Mouse (Mus musculus): ENCODE measurements at regions not wholly inside any gene's neighbourhood (a gene's known extent, or its start where the extent isn't known, plus 50 kb on each side); places are given as distances from the start of the nearest gene placed in this dataset.

GRCm38 (mm10) chr9:52965631-52966030, 282.2 kb downstream of the Ddx10 start:
- no peak overlapping the region for H3K4me3 ChIP-seq (ENCODE audit: control insufficient read depth in 1 of 2, insufficient read depth in 1 of 2, low read depth in 1 of 2, low read length in 2 of 2)
- H3K9me3 ChIP-seq (ENCODE audit: control insufficient read depth, low read length): no peaks in the 10 kb centered on the region
- H3K4me1 ChIP-seq (ENCODE audit: control insufficient read depth in 2 of 2, insufficient read depth in 2 of 2, low read length in 2 of 2): peaks cover 0 to 5% of the 10 kb centered on the region in 2 experiments; a peak in 3 of 4 replicates
- H3K27ac ChIP-seq (replicated peaks in 1 of 2; ENCODE audit: control insufficient read depth in 1 of 2, insufficient read depth in 1 of 2, low read depth in 2 of 2, low read length in 2 of 2): peak overlapping the region in 1 of 2 experiments; percentile 33; a peak in 1 of 4 replicates
- no peak overlapping the region for H3K4me2 ChIP-seq (ENCODE audit: low read length)
- WGBS: 64% methylated on average over 4 of the region's 4 CpGs
- H3K9ac ChIP-seq (ENCODE audit: low read length): no peak overlapping the region
- no peaks in the 10 kb centered on the region for H3K36me3 ChIP-seq (ENCODE audit: control insufficient read depth, insufficient read depth, low read length)
- no peaks in the 10 kb centered on the region for H3K27me3 ChIP-seq (ENCODE audit: control insufficient read depth, insufficient read depth, low read length)
- no peak for ATAC-seq (ENCODE audit: insufficient number of reproducible peaks, insufficient read depth, low FRiP score, low read depth)

DNA sequence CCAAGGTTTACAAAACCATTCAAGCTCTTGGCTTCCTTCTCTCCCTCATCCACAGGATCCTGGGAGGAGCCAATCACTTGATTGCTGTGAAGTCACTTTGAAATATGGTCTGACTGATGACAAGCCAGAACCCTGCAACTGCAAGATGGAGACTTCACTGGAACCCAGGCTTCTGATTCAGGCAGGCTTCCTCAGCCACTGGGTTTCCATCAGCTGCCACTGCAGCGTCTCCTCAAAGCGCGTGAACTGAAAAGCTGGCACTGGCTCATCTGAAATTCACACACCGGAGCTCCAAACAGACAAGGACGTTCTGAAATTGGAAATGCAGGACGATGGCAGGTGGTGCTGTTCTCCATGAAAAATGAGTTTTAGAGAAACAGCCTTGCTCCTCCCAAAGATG, 280.1 kb upstream of the AI593442 start:
- Histone ChIP-seq H3K4me1 (ENCODE audit: control insufficient read depth in 2 of 2, insufficient read depth in 2 of 2, low read length in 2 of 2) (no peaks in the 10 kb centered on the region), H3K27ac (replicated peaks in 1 of 2; ENCODE audit: control insufficient read depth in 1 of 2, insufficient read depth in 1 of 2, low read depth in 2 of 2, low read length in 2 of 2) (no peak overlapping the region), H3K4me2 (ENCODE audit: low read length) (no peak overlapping the region), H3K9ac (ENCODE audit: low read length) (no peak overlapping the region), H3K4me3 (ENCODE audit: control insufficient read depth in 1 of 2, insufficient read depth in 1 of 2, low read depth in 1 of 2, low read length in 2 of 2) (no peak overlapping the region), H3K36me3 (ENCODE audit: control insufficient read depth, insufficient read depth, low read length) (no peaks in the 10 kb centered on the region), H3K27me3 (ENCODE audit: control insufficient read depth, insufficient read depth, low read length) (no peaks in the 10 kb centered on the region), H3K9me3 (ENCODE audit: control insufficient read depth, low read length) (no peaks in the 10 kb centered on the region)
- WGBS: 77% methylated on average over 6 of the region's 6 CpGs
- ATAC-seq (ENCODE audit: insufficient number of reproducible peaks, insufficient read depth, low FRiP score, low read depth): no peak

DNA sequence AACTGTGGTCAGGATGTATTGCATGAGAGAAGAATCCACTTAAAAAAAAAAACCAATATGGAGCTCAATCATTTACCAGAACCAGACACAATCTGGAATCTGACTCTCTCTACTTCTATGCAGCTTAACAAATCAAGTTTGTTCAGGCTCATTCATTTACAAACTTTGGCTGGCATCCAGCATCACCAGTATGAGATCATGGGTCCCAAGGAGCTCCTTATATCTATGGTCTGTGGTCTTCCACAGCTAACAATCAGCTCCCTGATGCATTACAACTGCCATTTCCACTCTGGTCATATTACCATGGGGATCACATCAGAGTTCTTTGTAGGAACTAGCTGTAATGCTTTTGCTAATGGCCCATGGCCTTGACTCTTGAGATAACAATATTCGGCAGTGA, 277.7 kb upstream of the AI593442 start:
- Histone ChIP-seq H3K9ac (ENCODE audit: low read length) (no peak overlapping the region), H3K9me3 (ENCODE audit: control insufficient read depth, low read length) (no peaks in the 10 kb centered on the region), H3K4me1 (ENCODE audit: control insufficient read depth in 2 of 2, insufficient read depth in 2 of 2, low read length in 2 of 2) (no peaks in the 10 kb centered on the region), H3K27ac (replicated peaks in 1 of 2; ENCODE audit: control insufficient read depth in 1 of 2, insufficient read depth in 1 of 2, low read depth in 2 of 2, low read length in 2 of 2) (no peak overlapping the region), H3K4me2 (ENCODE audit: low read length) (no peak overlapping the region), H3K4me3 (ENCODE audit: control insufficient read depth in 1 of 2, insufficient read depth in 1 of 2, low read depth in 1 of 2, low read length in 2 of 2) (no peak overlapping the region), H3K36me3 (ENCODE audit: control insufficient read depth, insufficient read depth, low read length) (no peaks in the 10 kb centered on the region), H3K27me3 (ENCODE audit: control insufficient read depth, insufficient read depth, low read length) (no peaks in the 10 kb centered on the region)
- no peak for ATAC-seq (ENCODE audit: insufficient number of reproducible peaks, insufficient read depth, low FRiP score, low read depth)
- 27% methylated on average over 1 of the region's 1 CpGs for WGBS

DNA sequence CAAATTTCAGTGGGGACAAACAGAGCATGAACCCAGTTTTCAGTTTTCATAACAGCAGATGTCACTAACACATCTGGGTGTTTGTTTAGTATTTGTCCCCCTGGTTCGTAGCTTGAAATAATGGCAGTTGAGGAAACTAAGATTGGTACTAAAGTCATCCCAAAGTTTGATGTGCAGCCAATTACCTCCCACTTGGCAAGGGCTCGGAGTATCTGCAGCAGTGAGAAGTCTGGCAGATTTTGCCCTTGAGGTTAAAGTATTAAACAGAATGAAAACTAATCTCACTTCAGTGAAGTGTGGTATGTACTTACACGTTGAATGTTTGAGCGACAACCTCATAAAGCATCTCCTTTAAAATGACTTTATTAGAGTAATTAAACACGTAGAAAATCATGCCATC, 264.5 kb upstream of the AI593442 start:
- H3K4me3 ChIP-seq (ENCODE audit: control insufficient read depth in 1 of 2, insufficient read depth in 1 of 2, low read depth in 1 of 2, low read length in 2 of 2): no peak overlapping the region
- H3K27me3 ChIP-seq (ENCODE audit: control insufficient read depth, insufficient read depth, low read length): no peaks in the 10 kb centered on the region
- WGBS: 49% methylated on average over 5 of the region's 5 CpGs
- no peaks in the 10 kb centered on the region for H3K9me3 ChIP-seq (ENCODE audit: control insufficient read depth, low read length)
- ATAC-seq (ENCODE audit: insufficient number of reproducible peaks, insufficient read depth, low FRiP score, low read depth): no peak
- no peak overlapping the region for H3K27ac ChIP-seq (replicated peaks in 1 of 2; ENCODE audit: control insufficient read depth in 1 of 2, insufficient read depth in 1 of 2, low read depth in 2 of 2, low read length in 2 of 2)
- H3K4me2 ChIP-seq (ENCODE audit: low read length): no peak overlapping the region
- H3K36me3 ChIP-seq (ENCODE audit: control insufficient read depth, insufficient read depth, low read length): no peaks in the 10 kb centered on the region
- peaks cover 3 to 9% of the 10 kb centered on the region in 2 experiments; a peak in 2 of 4 replicates for H3K4me1 ChIP-seq (ENCODE audit: control insufficient read depth in 2 of 2, insufficient read depth in 2 of 2, low read length in 2 of 2)
- no peak overlapping the region for H3K9ac ChIP-seq (ENCODE audit: low read length)

- no peak overlapping the region for H3K9ac ChIP-seq (ENCODE audit: low read length)
- no peak overlapping the region for H3K4me2 ChIP-seq (ENCODE audit: low read length)
- 0 out of 4 replicates have a peak overlapping the region, but pooled peaks of 1 of the 2 experiments have one; percentile 9 for H3K27ac ChIP-seq (replicated peaks in 1 of 2; ENCODE audit: control insufficient read depth in 1 of 2, insufficient read depth in 1 of 2, low read depth in 2 of 2, low read length in 2 of 2)
- no peak for ATAC-seq (ENCODE audit: insufficient number of reproducible peaks, insufficient read depth, low FRiP score, low read depth)
- no peaks in the 10 kb centered on the region for H3K27me3 ChIP-seq (ENCODE audit: control insufficient read depth, insufficient read depth, low read length)
- H3K36me3 ChIP-seq (ENCODE audit: control insufficient read depth, insufficient read depth, low read length): no peaks in the 10 kb centered on the region
- WGBS: 61% methylated on average over 3 of the region's 3 CpGs
- peaks cover 3 to 9% of the 10 kb centered on the region in 2 experiments; a peak in 2 of 4 replicates for H3K4me1 ChIP-seq (ENCODE audit: control insufficient read depth in 2 of 2, insufficient read depth in 2 of 2, low read length in 2 of 2)
- no peak overlapping the region for H3K4me3 ChIP-seq (ENCODE audit: control insufficient read depth in 1 of 2, insufficient read depth in 1 of 2, low read depth in 1 of 2, low read length in 2 of 2)
- H3K9me3 ChIP-seq (ENCODE audit: control insufficient read depth, low read length): no peaks in the 10 kb centered on the region
Measured at GRCm38 (mm10) chr9:52941637-52941983, 262.0 kb upstream of the AI593442 start.

GRCm38 (mm10) chr9:52940964-52941636, 261.5 kb upstream of the AI593442 start:
- Histone ChIP-seq H3K4me1 (ENCODE audit: control insufficient read depth in 2 of 2, insufficient read depth in 2 of 2, low read length in 2 of 2) (peaks cover 3 to 9% of the 10 kb centered on the region in 2 experiments; a peak in 2 of 4 replicates), H3K9me3 (ENCODE audit: control insufficient read depth, low read length) (no peaks in the 10 kb centered on the region), H3K4me3 (ENCODE audit: control insufficient read depth in 1 of 2, insufficient read depth in 1 of 2, low read depth in 1 of 2, low read length in 2 of 2) (no peak overlapping the region), H3K9ac (ENCODE audit: low read length) (no peak overlapping the region), H3K27ac (replicated peaks in 1 of 2; ENCODE audit: control insufficient read depth in 1 of 2, insufficient read depth in 1 of 2, low read depth in 2 of 2, low read length in 2 of 2) (0 out of 4 replicates have a peak overlapping the region, but pooled peaks of 1 of the 2 experiments have one; percentile 9), H3K27me3 (ENCODE audit: control insufficient read depth, insufficient read depth, low read length) (no peaks in the 10 kb centered on the region), H3K36me3 (ENCODE audit: control insufficient read depth, insufficient read depth, low read length) (no peaks in the 10 kb centered on the region), H3K4me2 (ENCODE audit: low read length) (0 out of 2 replicates have a peak overlapping the region, but pooled peaks have one; percentile 3)
- 29% methylated on average over 11 of the region's 11 CpGs for WGBS
- no peak for ATAC-seq (ENCODE audit: insufficient number of reproducible peaks, insufficient read depth, low FRiP score, low read depth)

DNA sequence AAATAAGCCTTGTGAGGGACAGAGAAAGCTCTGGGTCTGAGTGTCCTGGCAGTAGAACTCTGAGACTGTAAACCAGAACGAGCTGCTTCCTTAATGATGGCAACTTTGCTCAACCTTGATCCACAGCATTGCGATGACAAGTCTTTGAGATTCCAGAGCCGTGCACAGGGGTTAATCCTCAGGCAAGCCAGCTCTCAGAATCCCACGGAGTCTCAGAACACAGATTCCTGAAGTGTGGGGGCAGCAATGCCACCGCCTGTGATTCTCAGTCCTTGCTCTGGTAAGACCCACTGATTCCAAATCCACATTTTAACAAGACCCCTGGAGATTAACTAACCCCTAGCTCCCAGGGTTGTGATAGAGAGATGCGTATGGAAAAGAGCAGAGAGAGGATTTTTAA, 255.5 kb upstream of the AI593442 start:
- Histone ChIP-seq H3K4me3 (ENCODE audit: control insufficient read depth in 1 of 2, insufficient read depth in 1 of 2, low read depth in 1 of 2, low read length in 2 of 2) (no peak overlapping the region), H3K36me3 (ENCODE audit: control insufficient read depth, insufficient read depth, low read length) (no peaks in the 10 kb centered on the region), H3K4me1 (ENCODE audit: control insufficient read depth in 2 of 2, insufficient read depth in 2 of 2, low read length in 2 of 2) (peaks cover 2 to 7% of the 10 kb centered on the region in 2 experiments; a peak in 3 of 4 replicates), H3K27ac (replicated peaks in 1 of 2; ENCODE audit: control insufficient read depth in 1 of 2, insufficient read depth in 1 of 2, low read depth in 2 of 2, low read length in 2 of 2) (no peak overlapping the region), H3K9ac (ENCODE audit: low read length) (no peak overlapping the region), H3K27me3 (ENCODE audit: control insufficient read depth, insufficient read depth, low read length) (no peaks in the 10 kb centered on the region), H3K4me2 (ENCODE audit: low read length) (no peak overlapping the region), H3K9me3 (ENCODE audit: control insufficient read depth, low read length) (no peaks in the 10 kb centered on the region)
- WGBS: 28% methylated on average over 6 of the region's 6 CpGs
- no peak for ATAC-seq (ENCODE audit: insufficient number of reproducible peaks, insufficient read depth, low FRiP score, low read depth)

- Histone ChIP-seq H3K27ac (replicated peaks in 1 of 2; ENCODE audit: control insufficient read depth in 1 of 2, insufficient read depth in 1 of 2, low read depth in 2 of 2, low read length in 2 of 2) (no peak overlapping the region), H3K4me2 (ENCODE audit: low read length) (no peak overlapping the region), H3K9me3 (ENCODE audit: control insufficient read depth, low read length) (no peaks in the 10 kb centered on the region), H3K36me3 (ENCODE audit: control insufficient read depth, insufficient read depth, low read length) (no peaks in the 10 kb centered on the region), H3K27me3 (ENCODE audit: control insufficient read depth, insufficient read depth, low read length) (no peaks in the 10 kb centered on the region), H3K9ac (ENCODE audit: low read length) (no peak overlapping the region), H3K4me1 (ENCODE audit: control insufficient read depth in 2 of 2, insufficient read depth in 2 of 2, low read length in 2 of 2) (no peaks in the 10 kb centered on the region), H3K4me3 (ENCODE audit: control insufficient read depth in 1 of 2, insufficient read depth in 1 of 2, low read depth in 1 of 2, low read length in 2 of 2) (no peak overlapping the region)
- ATAC-seq (ENCODE audit: insufficient number of reproducible peaks, insufficient read depth, low FRiP score, low read depth): no peak
- 61% methylated on average over 4 of the region's 4 CpGs for WGBS
Measured at GRCm38 (mm10) chr9:52917516-52917915, 237.9 kb upstream of the AI593442 start.
